Comparison of ENCODE assay signal across 12 mouse cellular contexts in genomic region chr12:89764191-89765082, GRCm38 (mm10).
A peak's percentile ranks its signal among the peaks of the same experiment; 100 is the strongest.
DNase-seq lines count a peak whose midpoint lies in the region; ATAC-seq lines count a peak whose summit lies in the region.
"Had no signal": no experiment of that assay in that cellular context is flagged by ENCODE, and none has a peak within 500 bp of the region (broad histone marks: within the 10 kb centered on the region; RNA-seq: fewer than 3 reads in every experiment).

No protein-coding gene starts in this region.

- ATAC-seq in forebrain, embryonic 11.5 days (replicated peaks; ENCODE audit: low FRiP score): peak; percentile 91
- peak; percentile 86 for ATAC-seq in neural tube, embryonic 14.5 days (ENCODE audit: low read depth)
- no peak for ATAC-seq in monocyte, adult 5-6 weeks (replicated peaks; ENCODE audit: insufficient number of reproducible peaks, low FRiP score, low TSS enrichment, poor library complexity, severe bottlenecking)
- ATAC-seq: Patski had no signal

- no peak overlapping the region for H3K9ac ChIP-seq in forebrain, embryonic 11.5 days (ENCODE audit: low read length)
- no peak overlapping the region for H3K9ac ChIP-seq in neural tube, embryonic 14.5 days (replicated peaks; ENCODE audit: low read depth, low read length)
- H3K9ac ChIP-seq: embryonic facial prominence, embryonic 15.5 days; liver, embryonic 13.5 days had no signal

- 0 out of 2 replicates have a peak overlapping the region, but pooled peaks have one; percentile 9 for H3K4me2 ChIP-seq in forebrain, embryonic 11.5 days (ENCODE audit: low read depth, low read length, severe bottlenecking)
- H3K4me2 ChIP-seq in neural tube, embryonic 14.5 days (ENCODE audit: low read depth, low read length): no peak overlapping the region
- H3K4me2 ChIP-seq: embryonic facial prominence, embryonic 15.5 days; liver, embryonic 13.5 days had no signal

- peaks cover 4% of the 10 kb centered on the region; the same call in 1 of the 2 replicates for H3K27me3 ChIP-seq in forebrain, embryonic 11.5 days (ENCODE audit: control insufficient read depth, insufficient read depth, low read length)
- H3K27me3 ChIP-seq in limb, embryonic 10.5 days (ENCODE audit: low read depth, poor library complexity, severe bottlenecking): no peaks in the 10 kb centered on the region
- no peaks in the 10 kb centered on the region for H3K27me3 ChIP-seq in neural tube, embryonic 14.5 days (ENCODE audit: control insufficient read depth, insufficient read depth, low read length)
- H3K27me3 ChIP-seq: embryonic facial prominence, embryonic 15.5 days; liver, embryonic 13.5 days; Patski had no signal

- no peak overlapping the region for H3K27ac ChIP-seq in forebrain, embryonic 11.5 days (ENCODE audit: low read depth, low read length)
- no peak overlapping the region for H3K27ac ChIP-seq in limb, embryonic 10.5 days
- H3K27ac ChIP-seq in neural tube, embryonic 14.5 days (ENCODE audit: low read depth, low read length): peak overlapping the region; percentile 52; the same call in 1 of the 2 replicates
- H3K27ac ChIP-seq: embryonic facial prominence, embryonic 15.5 days; liver, embryonic 13.5 days had no signal

- DNase-seq in layer of hippocampus, adult 9-11 months: peak; percentile 2
- no peak for DNase-seq in layer of hippocampus, postnatal 25 days (ENCODE audit: extremely low spot score in 1 of 2, low spot score in 1 of 2)
- peak; percentile 62 for DNase-seq in forebrain, embryonic 11.5 days (ENCODE audit: low spot score)
- DNase-seq in limb, embryonic 10.5 days (ENCODE audit: low spot score): peak; percentile 29
- DNase-seq in cerebellum, postnatal 36 days: no peak
- no peak for DNase-seq in c-Kit-positive CD71-positive TER-119-positive erythroid progenitor cells, embryonic 14.5 days (ENCODE audit: low spot score)
- DNase-seq: gastrocnemius, postnatal 10 days; liver, embryonic 13.5 days had no signal

- no peak overlapping the region for H3K4me3 ChIP-seq in forebrain, embryonic 11.5 days (ENCODE audit: low read depth, low read length)
- no peak overlapping the region for H3K4me3 ChIP-seq in limb, embryonic 10.5 days
- H3K4me3 ChIP-seq in neural tube, embryonic 14.5 days (ENCODE audit: low read depth, low read length): no peak overlapping the region
- H3K4me3 ChIP-seq: embryonic facial prominence, embryonic 15.5 days; liver, embryonic 13.5 days had no signal

- peaks cover 8% of the 10 kb centered on the region; the same call in 1 of the 2 replicates for H3K4me1 ChIP-seq in forebrain, embryonic 11.5 days (replicated peaks; ENCODE audit: control insufficient read depth, insufficient read depth, low read length)
- peaks cover 6% of the 10 kb centered on the region; the same call in 1 of the 2 replicates for H3K4me1 ChIP-seq in limb, embryonic 10.5 days
- H3K4me1 ChIP-seq in neural tube, embryonic 14.5 days (ENCODE audit: control insufficient read depth, insufficient read depth, low read length): peaks cover 15% of the 10 kb centered on the region; the same call in 1 of the 2 replicates
- H3K4me1 ChIP-seq: embryonic facial prominence, embryonic 15.5 days; liver, embryonic 13.5 days had no signal

- no peaks in the 10 kb centered on the region for H3K9me3 ChIP-seq in forebrain, embryonic 11.5 days (ENCODE audit: control insufficient read depth, low read length)
- H3K9me3 ChIP-seq in limb, embryonic 10.5 days (replicated peaks): no peaks in the 10 kb centered on the region
- no peaks in the 10 kb centered on the region for H3K9me3 ChIP-seq in neural tube, embryonic 14.5 days (ENCODE audit: control insufficient read depth, low read length)
- H3K9me3 ChIP-seq: embryonic facial prominence, embryonic 15.5 days; liver, embryonic 13.5 days had no signal

- WGBS in forebrain, embryonic 11.5 days: 46% methylated on average over 10 of the region's 10 CpGs
- WGBS in limb, embryonic 10.5 days: 41% methylated on average over 10 of the region's 10 CpGs
- WGBS in neural tube, embryonic 14.5 days: 25% methylated on average over 10 of the region's 10 CpGs

- H3K36me3 ChIP-seq in forebrain, embryonic 11.5 days (ENCODE audit: control insufficient read depth, insufficient read depth, low read length): no peaks in the 10 kb centered on the region
- no peaks in the 10 kb centered on the region for H3K36me3 ChIP-seq in limb, embryonic 10.5 days
- no peaks in the 10 kb centered on the region for H3K36me3 ChIP-seq in neural tube, embryonic 14.5 days (ENCODE audit: control insufficient read depth, insufficient read depth, low read length)
- H3K36me3 ChIP-seq: embryonic facial prominence, embryonic 15.5 days; liver, embryonic 13.5 days had no signal

Comparison
In these comparisons a context has a peak if more than half of its experiments do, and no peak if none do; other contexts are left out.
1. DNase-seq: peak in layer of hippocampus, adult 9-11 months (single experiment), forebrain, embryonic 11.5 days (single experiment) and limb, embryonic 10.5 days (single experiment); none in layer of hippocampus, postnatal 25 days (0 of 2), cerebellum, postnatal 36 days (0 of 2) and c-Kit-positive CD71-positive TER-119-positive erythroid progenitor cells, embryonic 14.5 days (single experiment).